Mouse (Mus musculus) cerebellum, postnatal 25 days (tissue): ENCODE measurements around the gene Hydin.

ENCODE experiments used
- DNase-seq, 2 experiments: peaks; one replicate each; pipeline ENCODE4 v3.0.0; 2021; ENCODE audit warnings: mixed read lengths in 2 of 2

Hydin gene

GRCm38 (mm10) chr8:110643177-110643576, 376.4 kb downstream of the Hydin start:
- no peak for DNase-seq

DNA sequence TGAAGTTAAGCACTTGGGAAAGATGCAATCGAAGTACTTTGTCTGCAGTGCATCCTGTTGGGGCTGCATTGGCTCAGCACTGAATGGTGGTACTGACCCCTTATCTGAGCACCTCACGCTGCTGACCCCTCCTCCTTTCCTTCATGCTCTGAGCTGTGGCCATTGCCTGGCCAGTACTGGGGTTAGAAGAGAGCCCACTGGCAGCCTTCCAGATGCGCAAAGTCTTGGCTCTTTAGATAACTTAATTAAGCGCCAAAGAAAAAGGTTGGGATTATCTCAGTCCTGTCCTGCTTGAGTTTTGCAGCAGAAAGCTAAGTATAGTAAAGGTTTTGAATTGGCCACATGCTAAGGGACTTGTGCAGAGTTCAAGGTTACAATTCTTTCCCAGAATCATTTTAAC, 377.6 kb downstream of the Hydin start:
- DNase-seq, result no peak

GRCm38 (mm10) chr8:110644901-110645300, 378.1 kb downstream of the Hydin start:
- no peak for DNase-seq

- DNase-seq, result no peak
Observed at GRCm38 (mm10) chr8:110645340-110645739, 378.6 kb downstream of the Hydin start.

DNA sequence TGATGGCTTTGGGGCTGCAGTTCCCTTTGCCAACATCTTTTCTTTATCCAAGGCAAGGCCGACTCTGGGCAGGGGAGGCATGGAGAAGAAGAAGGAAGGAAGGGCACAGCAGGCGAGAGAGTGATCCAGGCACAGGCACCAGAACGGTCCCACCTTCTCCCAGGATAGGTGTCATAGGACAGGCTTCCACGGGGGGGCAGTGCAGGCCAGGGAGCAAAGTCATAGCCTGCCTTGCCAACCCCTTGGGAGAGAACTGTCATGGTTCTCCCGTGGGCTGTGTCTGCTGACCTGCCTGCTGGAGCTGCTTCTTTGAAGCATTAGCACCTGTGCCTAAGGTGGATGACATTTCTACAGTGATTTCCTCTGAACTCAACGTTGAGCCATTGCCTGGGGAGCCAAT, 379.3 kb downstream of the Hydin start:
- peak; percentile 93 to 95 for DNase-seq

GRCm38 (mm10) chr8:110648577-110648976, 381.8 kb downstream of the Hydin start:
- DNase-seq, result peak; percentile 27 to 30

DNA sequence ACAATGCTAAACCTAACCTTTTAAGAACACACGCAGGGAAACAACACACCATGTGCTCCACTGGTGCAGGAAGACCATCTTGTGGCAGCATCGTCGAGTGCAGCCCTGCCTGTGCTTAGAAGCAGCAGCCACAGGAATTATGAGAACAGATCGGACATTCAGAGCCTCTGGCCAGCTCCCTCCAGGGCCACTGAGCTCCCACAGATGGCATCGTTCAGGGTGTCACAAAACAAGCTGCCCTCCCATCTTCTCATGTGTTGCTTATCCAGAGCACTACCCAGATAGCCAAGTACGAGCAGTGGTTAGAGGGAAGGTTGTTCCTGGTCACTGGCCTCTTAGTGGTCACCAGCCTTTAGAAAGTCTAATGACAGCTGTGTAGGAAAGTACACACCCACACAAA, 382.5 kb downstream of the Hydin start:
- DNase-seq, result peak; percentile 57

- DNase-seq, result peak in 1 of 2 experiments; percentile 26
Observed at GRCm38 (mm10) chr8:110650838-110651237, 384.1 kb downstream of the Hydin start.

GRCm38 (mm10) chr8:110651847-110652246, 385.1 kb downstream of the Hydin start:
- no peak for DNase-seq

GRCm38 (mm10) chr8:110654075-110655060, 387.6 kb downstream of the Hydin start:
- peak; percentile 50 to 57 for DNase-seq

- DNase-seq, result peak; percentile 48 to 53
Observed at GRCm38 (mm10) chr8:110655827-110656226, 389.1 kb downstream of the Hydin start.

GRCm38 (mm10) chr8:110657661-110658060, 390.9 kb downstream of the Hydin start:
- DNase-seq, result no peak
